Mouse (Mus musculus) adrenal gland, postnatal 10 days (tissue): ENCODE measurements around the gene Fxn. TPM values are rescaled to one million over a fixed set of nuclear protein-coding genes. Genes with fewer than 3 reads are reported as not detected.

Source experiments
- DNase-seq: peaks from one replicate; pipeline ENCODE4 v3.0.0; 2021; ENCODE audit warnings: mixed read lengths
- long read RNA-seq, 2 experiments: library from polyadenylated mRNA; stranded (forward); transcript quantifications; one replicate each; pipeline ENCODE4 v2.0.0; 2021
- total RNA-seq, 2 experiments: library from RNA; stranded (reverse); gene quantifications; 2 replicates each; pipeline ENCODE4 v1.2.3; 2021

Gene Fxn
- total RNA-seq = 10 to 100 TPM; 18.0 to 22.1 TPM
- long read RNA-seq, experiment 1, transcript Fxn-201 (5 exons, 1,114 nt) = major isoform, 52 of 56 reads
- long read RNA-seq, experiment 1, partial matches to known transcripts = 1 of 56 reads
- long read RNA-seq, experiment 1, other reads (novel, unspliced or antisense) = 3 of 56 reads
- long read RNA-seq, experiment 2, transcript Fxn-201 (5 exons, 1,114 nt) = major isoform, 28 of 30 reads
- long read RNA-seq, experiment 2, partial matches to known transcripts = 0 of 30 reads
- long read RNA-seq, experiment 2, other reads (novel, unspliced or antisense) = 2 of 30 reads

- no peak for DNase-seq
Measured at GRCm38 (mm10) chr19:24280601-24281228, at the start of gene Fxn. Gene Fxn, minus strand, starts transcription at chr19:24280605.

- no peak for DNase-seq
Measured at GRCm38 (mm10) chr19:24327921-24328320, 47.5 kb upstream of the Fxn start.

GRCm38 (mm10) chr19:24326969-24327368 lies 46.6 kb upstream of the Fxn start:
- DNase-seq = no peak

GRCm38 (mm10) chr19:24325692-24326091 lies 45.3 kb upstream of the Fxn start:
- no peak for DNase-seq

- peak; percentile 64 for DNase-seq
Measured at GRCm38 (mm10) chr19:24323841-24324613, 43.6 kb upstream of the Fxn start.

- no peak for DNase-seq
Measured at GRCm38 (mm10) chr19:24321900-24322311, 41.5 kb upstream of the Fxn start.

- DNase-seq = no peak
Measured at GRCm38 (mm10) chr19:24321211-24321899, 41.0 kb upstream of the Fxn start.

- DNase-seq = no peak
Measured at GRCm38 (mm10) chr19:24318172-24318571, 37.8 kb upstream of the Fxn start.

- DNase-seq = no peak
Measured at GRCm38 (mm10) chr19:24317731-24318130, 37.3 kb upstream of the Fxn start.

- no peak for DNase-seq
Measured at GRCm38 (mm10) chr19:24317038-24317591, 36.7 kb upstream of the Fxn start.

- DNase-seq = no peak
Measured at GRCm38 (mm10) chr19:24316060-24316725, 35.8 kb upstream of the Fxn start.

GRCm38 (mm10) chr19:24315234-24315633 lies 34.8 kb upstream of the Fxn start:
- DNase-seq = no peak

GRCm38 (mm10) chr19:24314676-24315075 lies 34.3 kb upstream of the Fxn start:
- no peak for DNase-seq

GRCm38 (mm10) chr19:24312556-24313342 lies 32.3 kb upstream of the Fxn start:
- no peak for DNase-seq

GRCm38 (mm10) chr19:24312046-24312445 lies 31.6 kb upstream of the Fxn start:
- DNase-seq = no peak

GRCm38 (mm10) chr19:24308305-24308705 lies 27.9 kb upstream of the Fxn start:
- DNase-seq = peak; percentile 42

GRCm38 (mm10) chr19:24307271-24308221 lies 27.1 kb upstream of the Fxn start:
- DNase-seq = no peak

- no peak for DNase-seq
Measured at GRCm38 (mm10) chr19:24306351-24306750, 25.9 kb upstream of the Fxn start.

GRCm38 (mm10) chr19:24302198-24302597 lies 21.8 kb upstream of the Fxn start:
- no peak for DNase-seq

- no peak for DNase-seq
Measured at GRCm38 (mm10) chr19:24301768-24302148, 21.4 kb upstream of the Fxn start.
